Mouse (Mus musculus) kidney, adult 2 months (tissue): Measurements from ENCODE around the gene P2rx1. TPM values are rescaled to one million over a fixed set of nuclear protein-coding genes. Genes with fewer than 3 reads are reported as not detected.
A peak's percentile ranks its signal among the peaks of the same experiment; 100 is the strongest.

ENCODE experiments used
- DNase-seq: peaks from one replicate; pipeline ENCODE4 v3.0.0; 2021
- H3K27ac ChIP-seq: fragments of 200-500 bp; 2 replicates; pipeline ENCODE4 v1.5.1; 2012; ENCODE audit warnings: low read depth, low read length, control low read depth, inconsistent platforms; ENCODE audit not compliant: insufficient read depth
- H3K27me3 ChIP-seq: fragments of 200-500 bp; replicated peaks from 2 replicates; pipeline ENCODE4 v1.6.1; 2012; ENCODE audit warnings: mild to moderate bottlenecking, moderate library complexity, low read length, inconsistent platforms; ENCODE audit not compliant: control insufficient read depth, insufficient read depth
- H3K36me3 ChIP-seq: fragments of 200-500 bp; 2 replicates; pipeline ENCODE4 v1.6.1; 2012; ENCODE audit warnings: mild to moderate bottlenecking, moderate library complexity, low read length, inconsistent platforms; ENCODE audit not compliant: control insufficient read depth, insufficient read depth
- H3K4me1 ChIP-seq: fragments of 200-500 bp; 2 replicates; pipeline ENCODE4 v1.6.1; 2011; ENCODE audit warnings: low read length; ENCODE audit not compliant: control insufficient read depth, insufficient read depth
- H3K4me3 ChIP-seq: fragments of 200-500 bp; 2 replicates; pipeline ENCODE4 v1.5.1; 2011; ENCODE audit warnings: mild to moderate bottlenecking, low read depth, low read length, control low read depth; ENCODE audit not compliant: insufficient read depth
- CTCF ChIP-seq: fragments of 200-500 bp; conservative IDR thresholded peaks from 2 replicates; pipeline ENCODE4 v1.5.1; 2011; ENCODE audit warnings: low read depth, mild to moderate bottlenecking, control low read depth, low read length, moderate library complexity, mixed read lengths; ENCODE audit not compliant: insufficient read depth, insufficient read length
- POLR2A ChIP-seq: fragments of 200-500 bp; IDR thresholded peaks from one replicate; pipeline ENCODE4 v1.6.1; 2011; ENCODE audit warnings: low read depth, low read length, control low read depth
- WGBS: fragments of 180-500 bp; shearing (Covaris S2); methylation state at CpG from one replicate; pipeline ENCODE4 v1.1.7; 2018; 5-methylcytosine and 5-hydroxymethylcytosine counted together
- polyA plus RNA-seq: library from polyadenylated mRNA; depleted of rRNA; stranded (reverse); fragments of >200 nt; gene quantifications from 2 replicates; pipeline ENCODE4 v1.2.3, GENCODE M21; 2012

The P2rx1 gene
- polyA plus RNA-seq, 1 experiment: 4.8 TPM

- WGBS: 61% methylated on average over 3 of the region's 3 CpGs
- no peaks in the 10 kb centered on the region for H3K27me3 ChIP-seq
- no peak overlapping the region for H3K27ac ChIP-seq
- no peaks in the 10 kb centered on the region for H3K36me3 ChIP-seq
- TF ChIP-seq POLR2A (no peak), CTCF (no peak)
- H3K4me1 ChIP-seq: no peaks in the 10 kb centered on the region
- DNase-seq: peak; percentile 49
- H3K4me3 ChIP-seq: no peak overlapping the region
Observed at GRCm38 (mm10) chr11:73037691-73038090, 38.8 kb downstream of the P2rx1 start.

- Histone ChIP-seq H3K27ac (no peak overlapping the region), H3K27me3 (no peaks in the 10 kb centered on the region), H3K4me1 (no peaks in the 10 kb centered on the region), H3K36me3 (no peaks in the 10 kb centered on the region), H3K4me3 (no peak overlapping the region)
- TF ChIP-seq CTCF (peak; percentile 72), POLR2A (no peak)
- DNase-seq: peak; percentile 69
- 62% methylated on average over 9 of the region's 9 CpGs for WGBS
Observed at GRCm38 (mm10) chr11:73039102-73039799, 40.3 kb downstream of the P2rx1 start.

- WGBS: 31% methylated on average over 6 of the region's 6 CpGs
- H3K4me3 ChIP-seq: no peak overlapping the region
- H3K27ac ChIP-seq: no peak overlapping the region
- no peak for DNase-seq
- TF ChIP-seq CTCF (no peak), POLR2A (no peak)
- H3K36me3 ChIP-seq: no peaks in the 10 kb centered on the region
- no peaks in the 10 kb centered on the region for H3K27me3 ChIP-seq
- peaks cover 7% of the 10 kb centered on the region; the same call in 1 of the 2 replicates for H3K4me1 ChIP-seq
Observed at GRCm38 (mm10) chr11:73044229-73044755, 45.4 kb downstream of the P2rx1 start.

- TF ChIP-seq CTCF: no peak
- TF ChIP-seq POLR2A: no peak
- Histone ChIP-seq H3K36me3 (no peaks in the 10 kb centered on the region), H3K4me1 (peaks cover 7% of the 10 kb centered on the region; the same call in 1 of the 2 replicates), H3K27ac (no peak overlapping the region), H3K4me3 (no peak overlapping the region), H3K27me3 (no peaks in the 10 kb centered on the region)
- DNase-seq: no peak
- WGBS: 73% methylated on average over 4 of the region's 4 CpGs
Observed at GRCm38 (mm10) chr11:73044789-73045188, 45.9 kb downstream of the P2rx1 start.

GRCm38 (mm10) chr11:73047542-73047996 lies 48.7 kb downstream of the P2rx1 start, which contains the start of gene Ncbp3:
TSS of gene Ncbp3 (plus strand) at chr11:73047783.
- peak; percentile 98 for DNase-seq
- under 1% methylated on average over 38 of the region's 39 CpGs for WGBS
- no peak for TF ChIP-seq POLR2A
- TF ChIP-seq CTCF: peak; percentile 66
- H3K4me3 ChIP-seq: peak within 1 kb of the TSS; percentile 70
- peak within 1 kb of the TSS; percentile 82 for H3K27ac ChIP-seq
- H3K36me3 ChIP-seq: no peaks in the 10 kb centered on the region
- H3K4me1 ChIP-seq: peaks cover 7% of the 10 kb centered on the region; the same call in 1 of the 2 replicates
- no peaks in the 10 kb centered on the region for H3K27me3 ChIP-seq

GRCm38 (mm10) chr11:73048030-73048876 lies 49.4 kb downstream of the P2rx1 start:
- Histone ChIP-seq H3K4me1 (peaks cover 7% of the 10 kb centered on the region; the same call in 1 of the 2 replicates), H3K36me3 (no peaks in the 10 kb centered on the region), H3K27ac (peak overlapping the region; percentile 82), H3K27me3 (no peaks in the 10 kb centered on the region), H3K4me3 (peak overlapping the region; percentile 70)
- TF ChIP-seq CTCF: no peak
- TF ChIP-seq POLR2A: no peak
- DNase-seq: no peak
- WGBS: 2% methylated on average over 55 of the region's 55 CpGs
